Mouse (Mus musculus) heart, postnatal 0 days (tissue): ENCODE data around the gene Nova2. TPM values are rescaled to one million over a fixed set of nuclear protein-coding genes. Genes with fewer than 3 reads are reported as not detected.

ENCODE experiments used
- ATAC-seq: fragments of 200-750 bp; cut with Nextera tagmentation; 2 replicates; pipeline ENCODE4 v1.8.0; 2017; ENCODE audit warnings: low read depth, moderate number of reproducible peaks, moderate library complexity; ENCODE audit not compliant: insufficient read depth
- DNase-seq: peaks from one replicate; pipeline ENCODE4 v3.0.0-alpha.2; 2016; ENCODE audit warnings: low spot score
- H3K27ac ChIP-seq: fragments of 300-500 bp; sonication (generic); 2 replicates; pipeline ENCODE4 v1.5.1; 2014; ENCODE audit warnings: low read depth, mild to moderate bottlenecking
- H3K27me3 ChIP-seq: fragments of 300-500 bp; sonication (generic); 2 replicates; pipeline ENCODE4 v1.6.1; 2014; ENCODE audit warnings: low read length, mixed read lengths; ENCODE audit not compliant: control insufficient read depth, insufficient read depth
- H3K36me3 ChIP-seq: fragments of 300-500 bp; sonication (generic); replicated peaks from 2 replicates; pipeline ENCODE4 v1.6.1; 2014; ENCODE audit warnings: low read length, mixed read lengths; ENCODE audit not compliant: control insufficient read depth, insufficient read depth
- H3K4me1 ChIP-seq: fragments of 300-500 bp; sonication (generic); 2 replicates; pipeline ENCODE4 v1.6.1; 2014; ENCODE audit warnings: antibody characterized with exemption; ENCODE audit not compliant: control insufficient read depth, insufficient read depth
- H3K4me2 ChIP-seq: fragments of 300-500 bp; sonication (generic); 2 replicates; pipeline ENCODE4 v1.6.1; 2014; ENCODE audit warnings: low read depth, mild to moderate bottlenecking, low read length, moderate library complexity
- H3K4me3 ChIP-seq: fragments of 300-500 bp; sonication (generic); 2 replicates; pipeline ENCODE4 v1.5.1; 2014; ENCODE audit warnings: low read depth, low read length
- H3K9ac ChIP-seq: fragments of 300-500 bp; sonication (generic); replicated peaks from 2 replicates; pipeline ENCODE4 v1.6.1; 2014; ENCODE audit warnings: low read depth, low read length, mixed read lengths
- H3K9me3 ChIP-seq: fragments of 300-500 bp; sonication (generic); replicated peaks from 2 replicates; pipeline ENCODE4 v1.6.1; 2016; ENCODE audit warnings: low read length; ENCODE audit not compliant: control insufficient read depth
- CTCF ChIP-seq: IDR thresholded peaks from 2 replicates; pipeline ENCODE4 v1.5.1; 2016; ENCODE audit warnings: antibody characterized with exemption, control low read depth, low read depth
- EP300 ChIP-seq: IDR thresholded peaks from 2 replicates; pipeline ENCODE4 v1.6.1; 2016; ENCODE audit warnings: antibody characterized with exemption, low read depth
- WGBS: fragments of 180-500 bp; shearing (Covaris S2); extraction: QIAGEN DNeasy Blood & Tissue Kit; methylation state at CpG from one replicate; pipeline ENCODE4 v1.1.7; 2014; 5-methylcytosine and 5-hydroxymethylcytosine counted together
- polyA plus RNA-seq: library from polyadenylated mRNA; unstranded; fragments of >200 nt; fragmentation: Nextera tagmentation; extraction: Ambion mirVana; gene quantifications from 2 replicates; pipeline ENCODE4 v1.2.1, GENCODE M21; 2015
- total RNA-seq: library from RNA; depleted of rRNA; stranded (reverse); fragments of >200 nt; gene quantifications from 2 replicates; pipeline ENCODE4 v1.2.3, GENCODE M21; 2014; ENCODE audit warnings: low replicate concordance

Gene Nova2
- total and polyA plus RNA-seq, 2 experiments from 2014 or later = 0.41 to 0.61 TPM

DNA sequence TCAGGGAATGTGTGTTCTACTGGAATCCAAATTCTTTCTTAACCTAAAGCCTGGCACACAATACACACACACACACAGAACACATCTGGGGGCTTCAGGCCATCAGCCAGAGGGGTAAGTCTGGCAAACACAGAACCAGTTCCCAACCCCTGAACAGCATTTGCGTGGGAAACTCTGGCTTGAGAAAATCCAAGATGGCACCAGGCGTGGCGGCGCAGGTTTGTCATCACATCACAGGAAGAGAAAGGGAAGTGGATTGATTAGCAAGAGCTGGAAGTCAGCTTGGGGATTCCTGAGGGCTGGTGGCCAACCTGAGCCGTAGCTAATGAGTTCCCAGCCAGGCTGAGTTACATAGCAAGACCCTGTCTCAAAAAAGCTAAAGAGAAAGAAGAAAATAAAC lies 39.6 kb downstream of the Nova2 start:
- Histone ChIP-seq H3K36me3 (no peaks in the 10 kb centered on the region), H3K27me3 (peaks cover 56% of the 10 kb centered on the region), H3K27ac (no peak overlapping the region), H3K9me3 (no peaks in the 10 kb centered on the region), H3K9ac (no peak overlapping the region), H3K4me1 (no peaks in the 10 kb centered on the region), H3K4me2 (no peak overlapping the region), H3K4me3 (no peak overlapping the region)
- TF ChIP-seq CTCF (no peak), EP300 (no peak)
- 69% methylated on average over 5 of the region's 5 CpGs for WGBS
- ATAC-seq (no peak), DNase-seq (no peak)

DNA sequence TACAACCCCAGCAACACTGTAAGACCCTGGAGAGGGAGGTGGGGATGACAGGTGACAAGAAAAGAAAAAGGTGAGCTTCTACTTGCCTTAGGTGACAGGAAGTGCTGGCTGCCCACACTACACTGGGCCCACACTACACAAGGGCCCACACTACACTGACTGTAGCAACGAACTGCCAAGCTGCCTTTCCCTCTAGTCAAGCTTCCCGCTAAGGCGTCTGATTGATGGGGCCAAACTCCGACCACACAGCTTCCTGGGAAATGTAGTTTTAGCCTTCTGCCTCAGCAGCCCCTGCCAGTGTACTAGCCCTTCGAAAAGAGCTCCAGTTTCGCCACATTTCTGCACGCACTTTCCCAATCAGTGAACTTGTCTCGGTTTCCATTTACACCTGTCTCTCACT lies 41.9 kb downstream of the Nova2 start:
- H3K4me1 ChIP-seq = no peaks in the 10 kb centered on the region
- peaks cover 33% of the 10 kb centered on the region for H3K27me3 ChIP-seq
- 12% methylated on average over 8 of the region's 8 CpGs for WGBS
- H3K36me3 ChIP-seq = no peaks in the 10 kb centered on the region
- H3K4me2 ChIP-seq = no peak overlapping the region
- no peak overlapping the region for H3K4me3 ChIP-seq
- TF ChIP-seq EP300 (no peak), CTCF (no peak)
- DNase-seq = no peak
- H3K27ac ChIP-seq = no peak overlapping the region
- H3K9me3 ChIP-seq = no peaks in the 10 kb centered on the region
- ATAC-seq = no peak
- H3K9ac ChIP-seq = no peak overlapping the region

DNA sequence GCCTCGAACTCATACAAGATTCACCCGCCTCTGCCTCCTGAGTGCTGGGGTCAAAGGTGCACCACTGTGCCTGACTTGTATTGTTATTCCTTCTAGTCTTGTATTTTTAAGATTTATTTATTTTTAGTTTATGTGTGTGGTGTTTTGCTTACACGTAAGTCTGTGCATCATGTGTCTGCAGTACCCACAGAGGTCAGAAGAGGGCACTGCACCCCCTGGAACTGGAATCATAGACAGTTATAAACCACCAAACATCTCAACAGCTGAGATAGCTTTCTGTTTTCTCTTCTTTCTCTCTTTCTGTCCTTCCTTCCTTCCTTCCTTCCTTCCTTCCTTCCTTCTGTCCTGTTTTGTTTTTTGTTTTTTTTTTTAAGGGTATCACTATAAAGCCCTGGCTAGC lies 45.3 kb downstream of the Nova2 start:
- Histone ChIP-seq H3K9me3 (no peaks in the 10 kb centered on the region), H3K27me3 (peaks cover 2% of the 10 kb centered on the region; the same call in 1 of the 2 replicates)
- WGBS = 92% methylated on average over 3 of the region's 3 CpGs

DNA sequence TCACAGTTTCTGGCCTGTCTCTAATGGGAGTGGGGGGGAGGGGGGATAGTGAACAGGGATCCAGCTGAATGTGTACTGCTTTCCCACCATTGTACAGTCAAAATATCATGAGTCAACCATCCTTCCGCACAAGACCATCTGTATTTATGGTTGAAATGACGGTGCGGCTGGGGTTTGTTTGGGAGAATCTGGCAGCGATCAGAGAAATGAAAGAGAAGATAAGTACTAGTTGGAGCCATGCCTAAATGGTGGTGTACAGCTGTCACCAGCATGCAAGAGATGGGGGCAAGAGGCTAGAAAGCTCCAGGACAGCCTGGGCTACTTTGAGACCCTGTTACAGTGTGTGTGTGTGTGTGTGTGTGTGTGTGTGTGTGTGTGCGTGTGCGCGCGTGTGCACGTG lies 52.7 kb downstream of the Nova2 start:
- no peak for ATAC-seq
- H3K9me3 ChIP-seq = no peaks in the 10 kb centered on the region
- H3K4me3 ChIP-seq = no peak overlapping the region
- no peaks in the 10 kb centered on the region for H3K27me3 ChIP-seq
- DNase-seq = no peak
- no peak overlapping the region for H3K27ac ChIP-seq
- no peak for TF ChIP-seq CTCF
- TF ChIP-seq EP300 = no peak
- no peak overlapping the region for H3K9ac ChIP-seq
- H3K4me2 ChIP-seq = no peak overlapping the region
- 72% methylated on average over 9 of the region's 9 CpGs for WGBS
- no peaks in the 10 kb centered on the region for H3K4me1 ChIP-seq
- H3K36me3 ChIP-seq = no peaks in the 10 kb centered on the region

More for the DNA sequence above, 45.3 kb downstream of the Nova2 start:
- Histone ChIP-seq H3K4me3 (no peak overlapping the region), H3K36me3 (no peaks in the 10 kb centered on the region), H3K9ac (no peak overlapping the region), H3K4me1 (no peaks in the 10 kb centered on the region), H3K4me2 (no peak overlapping the region), H3K27ac (no peak overlapping the region)
- ATAC-seq = no peak
- DNase-seq = no peak
- TF ChIP-seq EP300 (no peak), CTCF (no peak)

DNA sequence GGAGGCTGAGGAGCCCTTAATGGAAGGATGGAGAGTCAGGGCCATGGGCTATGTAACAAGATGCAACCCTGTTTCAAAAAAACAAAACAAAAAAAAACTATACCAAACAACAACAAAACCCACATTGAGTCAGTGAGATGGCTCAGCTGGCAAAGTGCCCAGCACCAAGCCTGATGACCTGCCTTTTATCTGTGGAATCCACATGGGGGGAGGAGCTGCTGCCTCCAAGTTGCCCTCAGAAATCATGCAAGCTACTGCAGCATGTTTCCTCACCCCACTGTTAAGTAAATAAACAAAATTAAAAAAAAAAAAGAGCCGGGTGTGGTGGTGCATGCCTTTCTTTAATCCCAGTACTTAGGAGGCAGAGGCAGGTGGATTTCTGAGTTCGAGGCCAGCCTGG lies 60.8 kb downstream of the Nova2 start:
- DNase-seq = no peak
- peaks cover 5% of the 10 kb centered on the region for H3K4me1 ChIP-seq
- ATAC-seq = no peak
- H3K4me2 ChIP-seq = no peak overlapping the region
- H3K27ac ChIP-seq = no peak overlapping the region
- H3K4me3 ChIP-seq = no peak overlapping the region
- 63% methylated on average over 2 of the region's 2 CpGs for WGBS
- TF ChIP-seq EP300 (no peak), CTCF (no peak)
- no peaks in the 10 kb centered on the region for H3K9me3 ChIP-seq
- no peaks in the 10 kb centered on the region for H3K36me3 ChIP-seq
- no peak overlapping the region for H3K9ac ChIP-seq
- H3K27me3 ChIP-seq = peaks cover 4% of the 10 kb centered on the region; the same call in 1 of the 2 replicates

DNA sequence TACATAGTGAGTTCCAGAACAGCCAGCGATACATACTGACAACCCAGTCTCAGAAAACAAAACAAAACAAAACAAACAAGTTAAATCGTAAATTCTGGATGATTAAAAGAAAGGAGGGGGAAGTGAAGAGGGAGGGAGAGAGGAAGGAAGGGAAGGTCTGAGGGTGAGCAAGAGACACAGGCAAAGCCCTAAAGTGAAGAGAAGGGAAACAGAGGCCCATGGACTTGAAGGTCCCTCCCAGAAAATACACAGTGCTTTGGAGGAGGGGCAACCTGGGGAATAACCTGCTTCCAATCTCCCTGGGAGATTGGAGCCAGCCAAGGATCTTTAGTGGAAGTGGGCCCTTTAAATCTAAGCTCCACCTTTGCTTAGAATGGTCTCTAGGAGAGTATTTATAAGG lies 61.4 kb downstream of the Nova2 start, which contains the start of gene Nanos2:
Gene Nanos2, plus strand, starts transcription at position 301 of the 400 bp plus-strand sequence.
- TF ChIP-seq EP300 = no peak
- no peak for TF ChIP-seq CTCF
- Histone ChIP-seq H3K4me1 (peaks cover 5% of the 10 kb centered on the region), H3K36me3 (no peaks in the 10 kb centered on the region), H3K9me3 (no peaks in the 10 kb centered on the region), H3K4me3 (no peak within 1 kb of the TSS), H3K27me3 (peaks cover 10% of the 10 kb centered on the region; the same call in 1 of the 2 replicates), H3K27ac (no peak within 1 kb of the TSS), H3K9ac (no peak within 1 kb of the TSS), H3K4me2 (no peak within 1 kb of the TSS)
- DNase-seq = no peak
- WGBS = 62% methylated on average over 2 of the region's 2 CpGs
- no peak for ATAC-seq
